Mouse (Mus musculus) heart, postnatal 0 days (tissue): ENCODE data around the gene Vgll4.

Experiments
- CTCF ChIP-seq: IDR thresholded peaks from 2 replicates; pipeline ENCODE4 v1.5.1; 2016; ENCODE audit warnings: antibody characterized with exemption, control low read depth, low read depth
- EP300 ChIP-seq: IDR thresholded peaks from 2 replicates; pipeline ENCODE4 v1.6.1; 2016; ENCODE audit warnings: antibody characterized with exemption, low read depth

- TF ChIP-seq CTCF (no peak), EP300 (no peak)
These were observed 18.3 kb upstream of the Vgll4 start for GRCm38 (mm10) chr6:114987966-114988618.
